Mouse (Mus musculus) T-helper 1 cell (primary cell): ENCODE data around the gene Ndrg3.
"Not testable (repeated sequence)": the region's sequence is repeated elsewhere in the genome, so short reads cannot be mapped to it uniquely, and the experiment has no call there.

Experiments
- in situ Hi-C: fragments of 300-600 bp; cut with MboI, MseI; formaldehyde crosslinking; loops from one replicate; pipeline ENCODE4 v1.15.1; 2025; ENCODE audit warnings: high pct_unique_total_duplicates

Ndrg3 gene

GRCm38 (mm10) chr2:156902411-156902810 is 89.4 kb downstream of the Ndrg3 start:
- in situ Hi-C loops = not testable (repeated sequence)

- in situ Hi-C loops = no loop called here
These were observed 90.0 kb downstream of the Ndrg3 start for GRCm38 (mm10) chr2:156901883-156902282.

GRCm38 (mm10) chr2:156901344-156901743 is 90.5 kb downstream of the Ndrg3 start:
- in situ Hi-C loops = no loop called here

GRCm38 (mm10) chr2:156899184-156899583 is 92.7 kb downstream of the Ndrg3 start:
- in situ Hi-C loops = no loop called here

GRCm38 (mm10) chr2:156898374-156898773 is 93.5 kb downstream of the Ndrg3 start:
- in situ Hi-C loops = no loop called here

GRCm38 (mm10) chr2:156897034-156897433 is 94.8 kb downstream of the Ndrg3 start:
- in situ Hi-C loops = no loop called here

GRCm38 (mm10) chr2:156896384-156896914 is 95.4 kb downstream of the Ndrg3 start:
- in situ Hi-C loops = no loop called here

GRCm38 (mm10) chr2:156894496-156895265 is 97.2 kb downstream of the Ndrg3 start:
- in situ Hi-C loops = no loop called here

- in situ Hi-C loops = no loop called here
These were observed 99.0 kb downstream of the Ndrg3 start for GRCm38 (mm10) chr2:156892821-156893220.

GRCm38 (mm10) chr2:156892240-156892639 is 99.6 kb downstream of the Ndrg3 start:
- in situ Hi-C loops = no loop called here

GRCm38 (mm10) chr2:156888490-156888889 is 103.4 kb downstream of the Ndrg3 start:
- in situ Hi-C loops = no loop called here

GRCm38 (mm10) chr2:156887017-156887416 is 104.8 kb downstream of the Ndrg3 start, which contains the start of gene Sla2:
Sla2 (minus strand) TSS chr2:156887192.
- in situ Hi-C loops = no loop called here

- in situ Hi-C loops = no loop called here
These were observed 105.7 kb downstream of the Ndrg3 start for GRCm38 (mm10) chr2:156886084-156886631.

- in situ Hi-C loops = not testable (repeated sequence)
These were observed 106.2 kb downstream of the Ndrg3 start for GRCm38 (mm10) chr2:156885666-156886065.

GRCm38 (mm10) chr2:156884396-156885211 is 107.3 kb downstream of the Ndrg3 start:
- in situ Hi-C loops = no loop called here

- in situ Hi-C loops = no loop called here
These were observed 109.3 kb downstream of the Ndrg3 start for GRCm38 (mm10) chr2:156882431-156883001.

GRCm38 (mm10) chr2:156879541-156879940 is 112.3 kb downstream of the Ndrg3 start:
- in situ Hi-C loops = no loop called here

- in situ Hi-C loops = no loop called here
These were observed 114.1 kb downstream of the Ndrg3 start for GRCm38 (mm10) chr2:156877726-156878125.
